Mouse (Mus musculus): Measurements from ENCODE around the gene Zg16. TPM values are rescaled to one million over a fixed set of nuclear protein-coding genes. Genes with fewer than 3 reads are reported as not detected.
A peak's percentile ranks its signal among the peaks of the same experiment; 100 is the strongest.

The Zg16 gene
- polyA plus RNA-seq, 1 experiment from 2014 or later = not detected

- Histone ChIP-seq H3K4me2 (peak overlapping the region; percentile 92), H3K9me3 (no peaks in the 10 kb centered on the region), H3K27me3 (no peaks in the 10 kb centered on the region), H3K9ac (replicated peaks) (peak overlapping the region; percentile 99), H3K4me1 (replicated peaks) (peaks cover 58% of the 10 kb centered on the region), H3K4me3 (replicated peaks) (peak overlapping the region; percentile 98), H3K27ac (peak overlapping the region; percentile 99), H3K36me3 (peaks cover 59% of the 10 kb centered on the region)
- no peak for ATAC-seq (ENCODE audit: insufficient number of reproducible peaks, insufficient read depth, low FRiP score, low TSS enrichment, low read depth)
- under 1% methylated on average over 30 of the region's 30 CpGs for WGBS
Observed at GRCm38 (mm10) chr7:127024755-127025555, 62.2 kb downstream of the Zg16 start.

GRCm38 (mm10) chr7:127023896-127024690 lies 63.0 kb downstream of the Zg16 start:
- ATAC-seq (ENCODE audit: insufficient number of reproducible peaks, insufficient read depth, low FRiP score, low TSS enrichment, low read depth) = no peak
- Histone ChIP-seq H3K4me3 (replicated peaks) (peak overlapping the region; percentile 98), H3K4me2 (peak overlapping the region; percentile 92), H3K36me3 (peaks cover 51% of the 10 kb centered on the region), H3K27me3 (no peaks in the 10 kb centered on the region), H3K27ac (0 out of 2 replicates have a peak overlapping the region, but pooled peaks have one; percentile 99), H3K9me3 (no peaks in the 10 kb centered on the region), H3K4me1 (replicated peaks) (peaks cover 66% of the 10 kb centered on the region), H3K9ac (replicated peaks) (peak overlapping the region; percentile 99)
- WGBS = 30% methylated on average over 19 of the region's 19 CpGs

DNA sequence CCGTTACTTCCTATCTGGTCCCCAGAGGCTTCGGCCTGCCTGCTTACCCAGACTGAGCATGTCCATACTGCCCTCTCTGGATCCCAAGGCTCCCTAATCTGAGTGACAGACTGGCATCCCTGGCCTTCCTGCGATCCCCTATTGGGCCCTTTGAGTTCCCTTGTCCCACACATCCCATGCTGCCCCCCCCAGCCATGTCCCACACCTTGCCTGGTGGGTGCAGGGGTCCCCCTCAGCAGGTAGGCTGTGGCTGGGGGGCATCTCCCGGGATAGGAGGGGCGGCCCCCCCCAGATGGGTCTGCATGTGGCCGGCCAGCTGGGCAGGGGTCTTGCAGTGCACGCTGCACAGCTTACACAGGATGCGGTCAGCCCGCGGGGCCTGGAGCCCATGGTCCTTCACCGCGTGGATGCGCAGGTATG lies 63.8 kb downstream of the Zg16 start:
- 83% methylated on average over 13 of the region's 13 CpGs for WGBS
- H3K4me3 ChIP-seq (replicated peaks) = peak overlapping the region; percentile 98
- no peak for ATAC-seq (ENCODE audit: insufficient number of reproducible peaks, insufficient read depth, low FRiP score, low TSS enrichment, low read depth)
- H3K27me3 ChIP-seq = no peaks in the 10 kb centered on the region
- peak overlapping the region; percentile 46 for H3K27ac ChIP-seq
- peak overlapping the region; percentile 92 for H3K4me2 ChIP-seq
- peak overlapping the region; percentile 99 for H3K9ac ChIP-seq (replicated peaks)
- no peaks in the 10 kb centered on the region for H3K9me3 ChIP-seq
- H3K36me3 ChIP-seq = peaks cover 46% of the 10 kb centered on the region
- peaks cover 72% of the 10 kb centered on the region for H3K4me1 ChIP-seq (replicated peaks)

GRCm38 (mm10) chr7:127022528-127023271 lies 64.4 kb downstream of the Zg16 start:
- Histone ChIP-seq H3K36me3 (peaks cover 41% of the 10 kb centered on the region), H3K4me3 (replicated peaks) (peak overlapping the region; percentile 98), H3K9ac (replicated peaks) (peak overlapping the region; percentile 99), H3K4me2 (peak overlapping the region; percentile 92), H3K4me1 (replicated peaks) (peaks cover 72% of the 10 kb centered on the region), H3K27ac (peak overlapping the region; percentile 92), H3K27me3 (no peaks in the 10 kb centered on the region), H3K9me3 (no peaks in the 10 kb centered on the region)
- ATAC-seq (ENCODE audit: insufficient number of reproducible peaks, insufficient read depth, low FRiP score, low TSS enrichment, low read depth) = no peak
- 89% methylated on average over 7 of the region's 7 CpGs for WGBS

DNA sequence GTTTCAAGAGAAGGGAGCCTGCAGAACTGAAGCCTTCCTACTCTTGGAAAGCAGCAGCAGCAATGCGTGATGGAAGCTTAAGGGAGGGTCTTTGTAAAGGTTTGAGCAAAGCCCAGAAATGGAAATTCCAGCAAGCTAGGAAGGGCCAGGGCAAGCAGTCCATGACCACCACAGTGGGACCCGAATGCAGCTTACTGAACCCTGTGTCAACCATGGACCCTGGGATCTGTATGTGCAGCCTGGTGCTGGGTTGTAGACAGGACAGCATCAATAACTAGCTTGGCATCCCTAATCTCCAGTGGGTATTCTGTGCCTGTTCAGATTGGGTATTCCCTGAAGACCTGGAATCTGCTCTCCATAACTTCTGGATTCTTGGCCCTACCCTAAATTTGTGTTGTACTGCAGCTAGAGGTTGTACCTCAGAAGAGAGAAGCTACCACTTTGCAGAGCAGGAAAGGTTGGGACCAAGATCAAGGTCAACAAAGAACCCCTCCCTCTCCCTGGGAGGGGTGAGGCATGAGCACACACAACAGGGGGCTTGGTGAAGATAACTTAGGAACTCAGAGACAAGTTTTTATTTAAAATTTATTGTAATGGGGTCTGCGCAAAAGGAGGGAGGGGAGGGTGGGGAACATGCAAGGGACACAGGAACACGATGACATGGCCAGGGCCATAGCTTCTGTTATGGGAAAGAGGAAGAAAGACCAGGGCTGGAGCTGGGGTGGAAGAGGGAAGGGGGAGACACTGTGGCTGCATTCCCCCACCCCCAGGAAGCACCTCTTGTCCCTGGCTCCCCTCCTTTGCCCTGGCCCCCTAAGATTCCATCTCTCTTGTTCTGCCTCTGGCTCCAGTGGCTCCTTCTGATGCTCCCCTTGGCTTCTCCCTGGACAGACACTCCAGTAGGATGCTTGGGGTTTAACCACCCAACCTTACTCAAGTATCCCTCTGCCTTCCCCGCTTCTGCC lies 65.3 kb downstream of the Zg16 start:
- H3K4me2 ChIP-seq = peak overlapping the region; percentile 92
- no peak for ATAC-seq (ENCODE audit: insufficient number of reproducible peaks, insufficient read depth, low FRiP score, low TSS enrichment, low read depth)
- H3K9ac ChIP-seq (replicated peaks) = peak overlapping the region; percentile 74
- 36% methylated on average over 3 of the region's 5 CpGs for WGBS
- H3K4me1 ChIP-seq (replicated peaks) = peaks cover 73% of the 10 kb centered on the region
- H3K27me3 ChIP-seq = no peaks in the 10 kb centered on the region
- H3K4me3 ChIP-seq (replicated peaks) = peak overlapping the region; percentile 58
- peak overlapping the region; percentile 92 for H3K27ac ChIP-seq
- H3K36me3 ChIP-seq = peaks cover 40% of the 10 kb centered on the region
- no peaks in the 10 kb centered on the region for H3K9me3 ChIP-seq

DNA sequence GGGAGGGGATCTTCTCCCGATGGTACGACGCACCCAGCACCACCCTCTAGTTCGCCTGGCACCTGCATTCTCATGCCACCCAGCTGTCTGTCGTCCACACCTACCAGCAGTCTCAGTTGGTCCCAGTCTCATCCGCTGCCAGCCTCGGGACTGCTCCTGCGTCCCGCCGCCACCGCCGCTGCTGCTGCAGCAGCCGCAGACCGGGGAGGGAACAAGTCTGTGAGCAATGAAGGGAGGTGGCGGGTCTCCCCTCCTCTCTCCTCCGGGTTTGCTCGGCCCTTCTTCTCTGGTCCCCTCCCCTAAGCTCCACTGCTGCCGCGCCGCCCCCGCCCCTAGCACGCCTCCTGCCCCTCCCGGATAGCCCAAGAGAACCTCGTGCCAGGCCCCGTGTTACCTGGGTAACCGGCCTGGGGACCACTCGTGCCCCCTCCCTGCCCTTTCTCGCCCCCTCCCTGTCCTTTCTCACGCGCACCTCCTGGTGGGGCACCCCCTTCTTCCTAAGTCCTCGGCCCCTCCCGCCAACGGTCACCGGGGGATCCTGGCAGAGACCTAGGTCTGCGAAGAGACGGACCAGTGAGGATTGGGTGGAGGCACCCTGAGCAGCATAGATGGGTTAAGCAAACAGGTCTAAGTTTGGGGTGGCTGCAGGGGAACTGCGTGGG lies 66.1 kb downstream of the Zg16 start, which contains the start of the genes Gm42742 and Prrt2:
Gene Gm42742 (minus strand): TSS at position 197 of the 662 bp plus-strand sequence.
Gene Prrt2 (minus strand): TSS at position 311 of the 662 bp plus-strand sequence.
- H3K9ac ChIP-seq (replicated peaks) = peak within 1 kb of the TSS; percentile 74
- H3K4me3 ChIP-seq (replicated peaks) = peak within 1 kb of the TSS; percentile 58
- peak; percentile 9; the same call in 1 of the 2 replicates for ATAC-seq (ENCODE audit: insufficient number of reproducible peaks, insufficient read depth, low FRiP score, low TSS enrichment, low read depth)
- H3K4me2 ChIP-seq = peak within 1 kb of the TSS; percentile 92
- H3K9me3 ChIP-seq = no peaks in the 10 kb centered on the region
- peak within 1 kb of the TSS; percentile 92 for H3K27ac ChIP-seq
- H3K36me3 ChIP-seq = peaks cover 40% of the 10 kb centered on the region
- no peaks in the 10 kb centered on the region for H3K27me3 ChIP-seq
- under 1% methylated on average over 37 of the region's 37 CpGs for WGBS
- peaks cover 75% of the 10 kb centered on the region for H3K4me1 ChIP-seq (replicated peaks)

DNA sequence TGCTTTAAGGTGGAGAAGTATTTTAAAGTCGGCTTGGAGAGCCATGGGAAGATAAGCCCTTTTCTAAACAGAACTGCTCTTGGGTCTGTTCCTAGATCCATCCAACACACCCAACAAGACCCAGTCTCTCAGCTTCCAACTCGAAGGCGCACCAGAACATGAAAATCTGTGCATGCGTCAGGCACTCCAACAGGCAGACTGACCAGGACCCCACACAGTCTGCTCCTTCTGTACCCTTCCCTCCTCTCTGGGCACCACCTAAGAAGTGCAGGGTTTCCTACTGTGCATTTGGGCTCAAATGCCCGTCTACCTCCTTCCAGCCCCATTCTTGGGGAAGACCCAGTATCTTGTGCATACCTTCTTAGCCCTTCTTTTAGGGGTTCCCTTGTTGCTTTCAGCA lies 66.6 kb downstream of the Zg16 start:
- H3K27me3 ChIP-seq = no peaks in the 10 kb centered on the region
- H3K9ac ChIP-seq (replicated peaks) = peak overlapping the region; percentile 74
- ATAC-seq (ENCODE audit: insufficient number of reproducible peaks, insufficient read depth, low FRiP score, low TSS enrichment, low read depth) = no peak
- H3K27ac ChIP-seq = peak overlapping the region; percentile 92
- 40% methylated on average over 5 of the region's 5 CpGs for WGBS
- peaks cover 80% of the 10 kb centered on the region for H3K4me1 ChIP-seq (replicated peaks)
- no peaks in the 10 kb centered on the region for H3K9me3 ChIP-seq
- peak overlapping the region; percentile 58 for H3K4me3 ChIP-seq (replicated peaks)
- peak overlapping the region; percentile 92 for H3K4me2 ChIP-seq
- H3K36me3 ChIP-seq = peaks cover 45% of the 10 kb centered on the region

- H3K27ac ChIP-seq = peak overlapping the region; percentile 92
- H3K4me2 ChIP-seq = peak overlapping the region; percentile 92
- 63% methylated on average over 3 of the region's 3 CpGs for WGBS
- H3K27me3 ChIP-seq = no peaks in the 10 kb centered on the region
- H3K36me3 ChIP-seq = peaks cover 49% of the 10 kb centered on the region
- H3K4me1 ChIP-seq (replicated peaks) = peaks cover 85% of the 10 kb centered on the region
- H3K9me3 ChIP-seq = no peaks in the 10 kb centered on the region
- peak overlapping the region; percentile 74 for H3K9ac ChIP-seq (replicated peaks)
- no peak for ATAC-seq (ENCODE audit: insufficient number of reproducible peaks, insufficient read depth, low FRiP score, low TSS enrichment, low read depth)
- H3K4me3 ChIP-seq (replicated peaks) = peak overlapping the region; percentile 58
Observed at GRCm38 (mm10) chr7:127020031-127020430, 67.1 kb downstream of the Zg16 start.

DNA sequence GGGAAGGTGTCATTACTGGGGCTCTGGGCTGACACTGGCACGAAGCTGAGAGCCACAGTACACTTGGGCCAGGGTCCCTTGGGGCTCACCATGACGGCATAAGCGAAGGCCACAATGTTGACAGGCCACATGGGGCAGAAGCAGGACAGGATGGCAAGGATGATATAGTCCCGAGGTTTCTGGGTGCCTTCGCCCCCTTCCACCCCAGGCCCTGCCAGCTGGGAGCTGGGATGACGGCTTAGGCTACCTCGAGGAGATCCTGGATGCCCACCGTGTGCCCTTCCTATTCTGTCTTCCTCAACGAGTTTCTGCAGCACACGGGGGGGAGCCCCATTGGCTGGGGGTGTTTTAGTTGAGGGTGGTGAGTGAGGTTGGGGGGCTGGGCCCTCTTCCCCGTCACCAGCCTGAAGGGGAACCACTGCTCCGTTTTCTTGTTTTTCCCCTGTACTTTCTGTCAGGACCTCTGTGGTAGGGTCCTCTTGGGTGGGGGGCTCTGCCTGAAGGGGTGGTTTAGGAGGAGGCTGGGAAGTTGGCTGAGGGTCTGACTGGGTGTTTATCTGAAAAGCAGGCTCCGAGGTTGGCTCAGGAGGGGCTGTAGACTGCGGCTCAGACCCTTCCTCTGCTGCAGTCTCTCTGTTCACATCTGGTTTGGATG lies 67.7 kb downstream of the Zg16 start:
- peak overlapping the region; percentile 92 for H3K27ac ChIP-seq
- peak overlapping the region; percentile 74; the same call in 1 of the 2 replicates for H3K9ac ChIP-seq (replicated peaks)
- H3K4me1 ChIP-seq (replicated peaks) = peaks cover 85% of the 10 kb centered on the region
- peak overlapping the region; percentile 58 for H3K4me3 ChIP-seq (replicated peaks)
- H3K27me3 ChIP-seq = no peaks in the 10 kb centered on the region
- peak overlapping the region; percentile 92 for H3K4me2 ChIP-seq
- H3K9me3 ChIP-seq = no peaks in the 10 kb centered on the region
- WGBS = 81% methylated on average over 14 of the region's 14 CpGs
- ATAC-seq (ENCODE audit: insufficient number of reproducible peaks, insufficient read depth, low FRiP score, low TSS enrichment, low read depth) = no peak
- H3K36me3 ChIP-seq = peaks cover 50% of the 10 kb centered on the region

All from limb, embryonic 12.5 days (tissue).